Mouse (Mus musculus) forebrain, embryonic 10.5 days (tissue): Measurements from ENCODE around the gene Trafd1. TPM values are rescaled to one million over a fixed set of nuclear protein-coding genes. Genes with fewer than 3 reads are reported as not detected.
A peak's percentile ranks its signal among the peaks of the same experiment; 100 is the strongest.

Experiments used
- DNase-seq: peaks from one replicate; pipeline ENCODE4 v3.0.0-alpha.2; 2017; ENCODE audit warnings: low spot score; ENCODE audit errors: extremely low spot score
- H3K27ac ChIP-seq: fragments of 300-500 bp; sonication (generic); 2 replicates; pipeline ENCODE4 v1.5.1; 2016; ENCODE audit warnings: mild to moderate bottlenecking
- H3K27me3 ChIP-seq: fragments of 300-500 bp; sonication (generic); 2 replicates; pipeline ENCODE4 v1.6.1; 2016; ENCODE audit warnings: mild to moderate bottlenecking; ENCODE audit not compliant: poor library complexity, severe bottlenecking
- H3K36me3 ChIP-seq: fragments of 300-500 bp; sonication (generic); replicated peaks from 2 replicates; pipeline ENCODE4 v1.6.1; 2016; ENCODE audit warnings: mild to moderate bottlenecking, moderate library complexity
- H3K4me1 ChIP-seq: fragments of 300-500 bp; sonication (generic); 2 replicates; pipeline ENCODE4 v1.6.1; 2016
- H3K4me3 ChIP-seq: fragments of 300-500 bp; sonication (generic); 2 replicates; pipeline ENCODE4 v1.5.1; 2016; ENCODE audit warnings: mild to moderate bottlenecking, moderate library complexity
- H3K9me3 ChIP-seq: fragments of 300-500 bp; sonication (generic); 2 replicates; pipeline ENCODE4 v1.6.1; 2016; ENCODE audit warnings: mild to moderate bottlenecking, moderate library complexity
- WGBS: fragments of 180-500 bp; shearing (Covaris S2); methylation state at CpG from one replicate; pipeline ENCODE4 v1.1.7; 2016; 5-methylcytosine and 5-hydroxymethylcytosine counted together
- polyA plus RNA-seq: library from polyadenylated mRNA; unstranded; fragments of >200 nt; fragmentation: Nextera tagmentation; extraction: Ambion mirVana; gene quantifications from 2 replicates; pipeline ENCODE4 v1.2.1, GENCODE M21; 2016

Trafd1 gene
- polyA plus RNA-seq, 1 experiment from 2014 or later: 62.2 TPM

- Histone ChIP-seq H3K27ac (peak within 1 kb of the TSS; percentile 93), H3K4me1 (peaks cover 27% of the 10 kb centered on the region), H3K4me3 (peak within 1 kb of the TSS; percentile 89), H3K27me3 (no peaks in the 10 kb centered on the region), H3K9me3 (no peaks in the 10 kb centered on the region; the same call in 1 of the 2 replicates), H3K36me3 (peaks cover 27% of the 10 kb centered on the region)
- peak; percentile 94 for DNase-seq
- 11% methylated on average over 53 of the region's 53 CpGs for WGBS
These were observed 12.0 kb upstream of the Trafd1 start, which contains the start of gene Naa25 for GRCm38 (mm10) chr5:121397187-121398145. Gene Naa25 (plus strand): TSS chr5:121397936.

GRCm38 (mm10) chr5:121395621-121396020 is 10.2 kb upstream of the Trafd1 start:
- no peaks in the 10 kb centered on the region for H3K27me3 ChIP-seq
- H3K27ac ChIP-seq: no peak overlapping the region
- peaks cover 8% of the 10 kb centered on the region for H3K36me3 ChIP-seq
- H3K4me3 ChIP-seq: no peak overlapping the region
- 89% methylated on average over 5 of the region's 5 CpGs for WGBS
- peaks cover 24% of the 10 kb centered on the region for H3K4me1 ChIP-seq
- no peak for DNase-seq
- no peaks in the 10 kb centered on the region; the same call in 1 of the 2 replicates for H3K9me3 ChIP-seq

GRCm38 (mm10) chr5:121393402-121393801 is 8.0 kb upstream of the Trafd1 start:
- H3K4me3 ChIP-seq: no peak overlapping the region
- H3K9me3 ChIP-seq: no peaks in the 10 kb centered on the region; the same call in 1 of the 2 replicates
- WGBS: 87% methylated on average over 3 of the region's 3 CpGs
- no peaks in the 10 kb centered on the region for H3K36me3 ChIP-seq
- H3K4me1 ChIP-seq: peaks cover 7% of the 10 kb centered on the region
- H3K27me3 ChIP-seq: no peaks in the 10 kb centered on the region
- DNase-seq: no peak
- H3K27ac ChIP-seq: no peak overlapping the region

- DNase-seq: no peak
- WGBS: 62% methylated on average over 16 of the region's 16 CpGs
- H3K4me1 ChIP-seq: peaks cover 7% of the 10 kb centered on the region
These were observed 7.4 kb upstream of the Trafd1 start for GRCm38 (mm10) chr5:121392667-121393380.

GRCm38 (mm10) chr5:121389691-121390090 is 4.3 kb upstream of the Trafd1 start:
- Histone ChIP-seq H3K4me1 (peaks cover 22% of the 10 kb centered on the region), H3K36me3 (no peaks in the 10 kb centered on the region), H3K9me3 (no peaks in the 10 kb centered on the region; the same call in 1 of the 2 replicates), H3K4me3 (no peak overlapping the region), H3K27me3 (peaks cover 19% of the 10 kb centered on the region), H3K27ac (no peak overlapping the region)
- no peak for DNase-seq

More at GRCm38 (mm10) chr5:121392667-121393380, 7.4 kb upstream of the Trafd1 start:
- H3K27me3 ChIP-seq: no peaks in the 10 kb centered on the region
- no peaks in the 10 kb centered on the region for H3K36me3 ChIP-seq
- H3K27ac ChIP-seq: no peak overlapping the region
- no peaks in the 10 kb centered on the region; the same call in 1 of the 2 replicates for H3K9me3 ChIP-seq
- no peak overlapping the region for H3K4me3 ChIP-seq

GRCm38 (mm10) chr5:121389106-121389505 is 3.7 kb upstream of the Trafd1 start:
- Histone ChIP-seq H3K36me3 (no peaks in the 10 kb centered on the region), H3K4me3 (no peak overlapping the region), H3K27ac (no peak overlapping the region), H3K9me3 (no peaks in the 10 kb centered on the region), H3K27me3 (peaks cover 19% of the 10 kb centered on the region), H3K4me1 (peaks cover 28% of the 10 kb centered on the region)
- DNase-seq: no peak
- 76% methylated on average over 7 of the region's 7 CpGs for WGBS

GRCm38 (mm10) chr5:121387126-121387525 is 1.7 kb upstream of the Trafd1 start:
- Histone ChIP-seq H3K36me3 (peaks cover 10% of the 10 kb centered on the region; the same call in 1 of the 2 replicates), H3K27me3 (peaks cover 19% of the 10 kb centered on the region), H3K4me3 (no peak overlapping the region), H3K4me1 (peaks cover 32% of the 10 kb centered on the region), H3K9me3 (no peaks in the 10 kb centered on the region), H3K27ac (no peak overlapping the region)
- DNase-seq: no peak
- 64% methylated on average over 4 of the region's 4 CpGs for WGBS

- H3K9me3 ChIP-seq: no peaks in the 10 kb centered on the region
- no peak for DNase-seq
- H3K27ac ChIP-seq: no peak overlapping the region
- peak overlapping the region; percentile 77 for H3K4me3 ChIP-seq
- H3K27me3 ChIP-seq: peaks cover 19% of the 10 kb centered on the region
- H3K36me3 ChIP-seq: peaks cover 16% of the 10 kb centered on the region
- WGBS: 38% methylated on average over 22 of the region's 22 CpGs
- peaks cover 32% of the 10 kb centered on the region for H3K4me1 ChIP-seq
These were observed 883 bp upstream of the Trafd1 start for GRCm38 (mm10) chr5:121386120-121386909.

- Histone ChIP-seq H3K9me3 (peaks cover 8% of the 10 kb centered on the region; the same call in 1 of the 2 replicates), H3K4me1 (peaks cover 32% of the 10 kb centered on the region), H3K4me3 (peak overlapping the region; percentile 77), H3K27me3 (peaks cover 19% of the 10 kb centered on the region), H3K27ac (peak overlapping the region; percentile 89), H3K36me3 (peaks cover 30% of the 10 kb centered on the region)
- peak; percentile 57 for DNase-seq
- WGBS: 4% methylated on average over 46 of the region's 47 CpGs
These were observed 523 bp downstream of the Trafd1 start for GRCm38 (mm10) chr5:121384757-121385460.

GRCm38 (mm10) chr5:121383857-121384756 is 1.3 kb downstream of the Trafd1 start:
- peaks cover 19% of the 10 kb centered on the region for H3K27me3 ChIP-seq
- H3K4me3 ChIP-seq: peak overlapping the region; percentile 77
- H3K27ac ChIP-seq: no peak overlapping the region
- H3K9me3 ChIP-seq: peaks cover 8% of the 10 kb centered on the region; the same call in 1 of the 2 replicates
- H3K36me3 ChIP-seq: peaks cover 38% of the 10 kb centered on the region
- no peak for DNase-seq
- H3K4me1 ChIP-seq: peaks cover 32% of the 10 kb centered on the region
- WGBS: 63% methylated on average over 10 of the region's 10 CpGs

GRCm38 (mm10) chr5:121380692-121381091 is 4.7 kb downstream of the Trafd1 start:
- WGBS: 90% methylated on average over 2 of the region's 2 CpGs
- Histone ChIP-seq H3K27me3 (0 out of 2 replicates have a peak, but pooled peaks cover under 1% of the 10 kb centered on the region), H3K4me1 (peaks cover 17% of the 10 kb centered on the region), H3K9me3 (peaks cover 8% of the 10 kb centered on the region; the same call in 1 of the 2 replicates), H3K27ac (no peak overlapping the region), H3K4me3 (no peak overlapping the region), H3K36me3 (peaks cover 70% of the 10 kb centered on the region)
- DNase-seq: no peak
